Mouse (Mus musculus): ENCODE measurements around the gene Capn12.

GRCm38 (mm10) chr7:28862817-28863499 is 18.3 kb upstream of the Capn12 start:
- TF ChIP-seq POLR2A (IDR thresholded peaks at IDR 0.05; ENCODE audit: insufficient read depth, low read depth, low read length) (no peak), CTCF (IDR thresholded peaks at IDR 0.05) (no peak)
